Mouse (Mus musculus) cortical plate, adult 2 months (tissue): ENCODE measurements around the gene Sox6. TPM values are rescaled to one million over a fixed set of nuclear protein-coding genes. Genes with fewer than 3 reads are reported as not detected.

ENCODE experiments used
- H3K27ac ChIP-seq: fragments of 200-500 bp; 2 replicates; pipeline ENCODE4 v1.5.1; 2012; ENCODE audit warnings: low read length, control low read depth, inconsistent platforms; ENCODE audit not compliant: insufficient read depth
- H3K4me1 ChIP-seq: fragments of 200-500 bp; 2 replicates; pipeline ENCODE4 v1.6.1; 2011; ENCODE audit warnings: low read length; ENCODE audit not compliant: control insufficient read depth, insufficient read depth
- H3K4me3 ChIP-seq: fragments of 200-500 bp; 2 replicates; pipeline ENCODE4 v1.5.1; 2011; ENCODE audit warnings: mild to moderate bottlenecking, low read length, control low read depth; ENCODE audit not compliant: insufficient read depth
- CTCF ChIP-seq: fragments of 200-500 bp; IDR thresholded peaks from 2 replicates; pipeline ENCODE4 v1.5.1; 2011; ENCODE audit warnings: mild to moderate bottlenecking, control low read depth, low read length; ENCODE audit not compliant: insufficient read depth; ENCODE audit errors: extremely low read depth
- POLR2A ChIP-seq: fragments of 200-500 bp; IDR thresholded peaks from 2 replicates; pipeline ENCODE4 v1.6.1; 2011; ENCODE audit warnings: mild to moderate bottlenecking, low read length, control low read depth; ENCODE audit not compliant: insufficient read depth; ENCODE audit errors: extremely low read depth
- polyA plus RNA-seq: library from polyadenylated mRNA; depleted of rRNA; stranded (reverse); fragments of >200 nt; gene quantifications from 2 replicates; pipeline ENCODE4 v1.2.3, GENCODE M21; 2012

Sox6 gene
- polyA plus RNA-seq, 1 experiment, result 9.8 TPM

DNA sequence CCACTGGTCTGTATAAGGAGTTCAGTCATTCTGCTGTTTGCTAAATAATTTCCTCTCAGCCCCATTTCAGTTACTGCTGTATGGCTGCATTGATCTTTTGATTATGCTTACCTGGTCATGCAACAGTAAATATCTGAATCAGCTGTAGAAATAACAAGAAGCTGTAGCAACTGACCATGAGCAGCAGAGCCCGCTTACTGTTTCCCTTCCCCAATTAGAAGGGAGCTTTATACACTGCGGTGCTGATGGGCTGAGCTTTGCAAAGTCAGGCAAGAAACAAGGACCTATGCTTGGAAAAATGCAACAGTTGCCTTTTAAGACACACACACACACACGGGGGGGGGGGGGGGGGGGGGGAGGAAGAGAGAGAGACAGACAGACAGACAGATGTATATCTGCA lies 502.1 kb downstream of the Sox6 start:
- Histone ChIP-seq H3K27ac (no peak overlapping the region), H3K4me1 (no peaks in the 10 kb centered on the region), H3K4me3 (no peak overlapping the region)
- no peak for TF ChIP-seq POLR2A
- no peak for TF ChIP-seq CTCF

GRCm38 (mm10) chr7:115531875-115532274 lies 506.7 kb downstream of the Sox6 start:
- Histone ChIP-seq H3K4me1 (no peaks in the 10 kb centered on the region), H3K4me3 (no peak overlapping the region), H3K27ac (no peak overlapping the region)
- TF ChIP-seq CTCF (no peak), POLR2A (no peak)

DNA sequence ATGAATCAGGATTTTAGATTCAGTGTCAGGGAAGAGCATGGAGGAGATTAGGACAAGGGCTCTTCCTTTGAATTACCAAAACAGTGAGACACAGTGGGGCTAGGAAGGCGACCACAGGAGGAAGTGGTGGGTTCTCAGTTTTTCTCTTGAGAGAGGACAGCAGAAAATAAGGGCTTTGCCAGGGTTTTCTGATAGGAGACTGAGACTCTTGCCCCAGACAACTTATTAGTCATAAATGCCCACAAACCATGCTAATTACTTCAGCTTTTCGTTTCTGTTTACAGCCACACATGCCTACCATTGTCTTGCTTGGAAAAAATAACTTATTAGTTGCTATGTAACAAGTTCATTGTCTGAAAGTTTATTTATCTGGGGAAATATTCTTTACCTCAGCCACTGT lies 507.4 kb downstream of the Sox6 start:
- TF ChIP-seq POLR2A (no peak), CTCF (no peak)
- no peak overlapping the region for H3K27ac ChIP-seq
- no peak overlapping the region for H3K4me3 ChIP-seq
- H3K4me1 ChIP-seq, result no peaks in the 10 kb centered on the region

DNA sequence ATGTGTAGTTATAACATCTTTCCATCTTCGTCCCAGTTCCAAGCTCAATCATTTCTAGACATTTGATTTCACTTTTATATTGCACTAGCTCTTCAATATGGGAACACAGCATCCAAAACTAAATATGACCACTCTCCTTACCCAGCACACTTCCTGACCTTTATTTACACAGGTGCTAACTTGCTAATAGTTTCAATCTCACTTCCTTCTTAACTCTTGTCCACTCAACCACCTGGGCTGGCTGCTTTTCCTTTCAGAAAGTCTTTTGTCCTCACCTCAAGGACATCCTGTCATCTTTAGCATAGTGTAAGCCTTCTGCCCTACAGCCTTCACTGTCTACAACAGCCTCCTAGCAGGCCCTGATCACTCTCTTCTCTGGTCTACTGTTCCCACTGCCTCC lies 520.9 kb downstream of the Sox6 start:
- H3K4me3 ChIP-seq, result no peak overlapping the region
- TF ChIP-seq CTCF (no peak), POLR2A (no peak)
- H3K27ac ChIP-seq, result no peak overlapping the region
- H3K4me1 ChIP-seq, result no peaks in the 10 kb centered on the region

- no peak for TF ChIP-seq CTCF
- TF ChIP-seq POLR2A, result no peak
- Histone ChIP-seq H3K4me3 (no peak overlapping the region), H3K27ac (no peak overlapping the region), H3K4me1 (no peaks in the 10 kb centered on the region)
These were observed 524.9 kb downstream of the Sox6 start for GRCm38 (mm10) chr7:115513681-115514080.

GRCm38 (mm10) chr7:115511777-115512176 lies 526.8 kb downstream of the Sox6 start:
- H3K27ac ChIP-seq, result no peak overlapping the region; the same call in 1 of the 2 replicates
- TF ChIP-seq POLR2A, result no peak

DNA sequence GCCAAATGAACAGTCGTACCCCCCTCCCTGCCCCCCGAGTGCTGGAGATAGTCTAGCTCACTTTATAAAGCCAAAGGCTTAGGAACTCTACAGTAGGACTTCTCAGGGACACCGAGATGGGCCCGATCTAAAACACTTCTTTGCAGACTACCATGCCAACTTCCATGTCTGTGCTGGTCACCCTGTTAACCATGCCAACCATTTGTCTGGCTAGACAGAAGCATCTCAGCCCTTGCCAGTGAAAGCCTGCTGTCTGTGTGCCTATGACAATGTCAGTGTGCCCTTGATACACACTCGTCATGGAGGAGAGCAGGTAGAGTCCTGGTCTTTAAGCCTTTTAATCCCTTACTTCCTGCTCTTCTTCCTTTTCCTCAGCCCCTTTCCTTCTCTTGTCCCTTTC lies 527.5 kb downstream of the Sox6 start:
- Histone ChIP-seq H3K27ac (peak overlapping the region; percentile 29; the same call in 1 of the 2 replicates), H3K4me3 (no peak overlapping the region), H3K4me1 (no peaks in the 10 kb centered on the region)
- no peak for TF ChIP-seq CTCF
- no peak for TF ChIP-seq POLR2A

More at GRCm38 (mm10) chr7:115511777-115512176, 526.8 kb downstream of the Sox6 start:
- Histone ChIP-seq H3K4me1 (no peaks in the 10 kb centered on the region), H3K4me3 (no peak overlapping the region)

DNA sequence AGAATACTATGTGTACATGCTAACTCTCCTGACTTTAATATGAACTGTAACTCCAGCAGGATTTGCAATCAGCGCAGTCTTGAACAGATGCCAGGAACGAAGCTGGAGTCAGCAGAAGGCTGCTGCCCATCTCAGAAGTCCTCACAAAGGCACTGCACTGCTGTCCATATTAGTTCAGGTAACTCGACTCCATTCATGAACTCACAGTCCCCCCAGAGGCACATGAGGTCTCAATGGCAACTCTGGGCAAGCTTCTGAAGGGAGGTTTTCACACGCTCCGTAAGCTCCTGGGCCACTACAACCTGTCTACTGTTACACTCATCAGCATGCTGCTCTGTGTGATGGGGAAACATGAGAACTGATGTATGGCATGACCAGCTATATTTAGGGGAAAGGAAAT lies 528.6 kb downstream of the Sox6 start:
- Histone ChIP-seq H3K27ac (no peak overlapping the region), H3K4me1 (no peaks in the 10 kb centered on the region), H3K4me3 (no peak overlapping the region)
- TF ChIP-seq CTCF (no peak), POLR2A (no peak)

GRCm38 (mm10) chr7:115506385-115506784 lies 532.2 kb downstream of the Sox6 start:
- no peak overlapping the region for H3K27ac ChIP-seq
- H3K4me3 ChIP-seq, result no peak overlapping the region
- no peaks in the 10 kb centered on the region for H3K4me1 ChIP-seq
- TF ChIP-seq CTCF, result no peak
- no peak for TF ChIP-seq POLR2A

GRCm38 (mm10) chr7:115501497-115501896 lies 537.1 kb downstream of the Sox6 start:
- no peak overlapping the region for H3K27ac ChIP-seq

GRCm38 (mm10) chr7:115500825-115501224 lies 537.8 kb downstream of the Sox6 start:
- TF ChIP-seq CTCF (no peak), POLR2A (no peak)
- H3K4me1 ChIP-seq, result no peaks in the 10 kb centered on the region
- no peak overlapping the region for H3K27ac ChIP-seq
- no peak overlapping the region for H3K4me3 ChIP-seq

More at GRCm38 (mm10) chr7:115501497-115501896, 537.1 kb downstream of the Sox6 start:
- TF ChIP-seq CTCF (no peak), POLR2A (no peak)
- H3K4me3 ChIP-seq, result no peak overlapping the region
- no peaks in the 10 kb centered on the region for H3K4me1 ChIP-seq
